Mouse (Mus musculus) left cerebral cortex, postnatal 36 days (tissue): Measurements from ENCODE around the gene Ntmt1. TPM values are rescaled to one million over a fixed set of nuclear protein-coding genes. Genes with fewer than 3 reads are reported as not detected.

ENCODE experiments used
- DNase-seq, 2 experiments: peaks; one replicate each; pipeline ENCODE4 v3.0.0; 2021 to 2022; ENCODE audit warnings: low spot score in 2 of 2, mixed read lengths in 1 of 2
- intact Hi-C: fragments of 180-260 bp; cut with DNase I; formaldehyde crosslinking; loops from one replicate; pipeline ENCODE4 v1.15.1; 2025
- total RNA-seq, 2 experiments: library from RNA; stranded (reverse); gene quantifications; 2 replicates each; pipeline ENCODE4 v1.2.3; 2021

Ntmt1 gene
- total RNA-seq: 10 to 100 TPM; 35.4 to 36.3 TPM

DNA sequence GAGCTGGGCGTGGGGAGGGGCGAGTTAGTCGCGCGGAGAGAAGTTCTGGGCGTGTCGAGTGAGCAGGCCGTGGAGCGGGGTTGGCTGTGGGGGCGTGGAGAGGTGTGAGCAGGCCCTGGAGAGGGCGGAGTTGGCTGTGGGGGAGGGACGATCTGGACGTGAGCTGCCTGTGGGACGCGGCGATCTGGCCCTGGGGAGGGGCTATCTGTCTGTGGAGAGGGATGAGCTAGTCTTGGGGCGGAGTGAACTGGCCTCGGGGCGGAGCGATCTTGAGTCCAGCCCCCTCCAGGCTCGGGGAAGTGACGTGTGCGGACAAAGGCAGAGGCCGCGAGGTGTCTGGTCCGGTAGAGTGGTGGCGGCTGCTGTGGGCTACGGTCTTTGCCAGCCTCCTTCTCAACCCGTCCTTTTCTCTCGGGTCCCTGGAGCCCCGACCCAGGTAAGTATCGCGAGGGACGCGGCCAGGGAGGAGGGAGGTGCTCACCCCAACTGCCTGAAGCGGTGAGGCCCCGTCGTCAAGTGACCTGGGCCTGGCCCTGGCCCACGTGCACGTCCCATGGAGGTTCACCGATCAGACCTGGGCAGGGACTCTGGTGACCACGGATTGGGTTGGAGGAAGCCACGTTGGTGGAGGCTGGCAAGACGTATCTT lies at the start of gene Ntmt1:
TSS of gene Ntmt1 (plus strand) at position 179 of the 648 bp plus-strand sequence.
- intact Hi-C loops: no loop called here
- peak; percentile 98 for DNase-seq

DNA sequence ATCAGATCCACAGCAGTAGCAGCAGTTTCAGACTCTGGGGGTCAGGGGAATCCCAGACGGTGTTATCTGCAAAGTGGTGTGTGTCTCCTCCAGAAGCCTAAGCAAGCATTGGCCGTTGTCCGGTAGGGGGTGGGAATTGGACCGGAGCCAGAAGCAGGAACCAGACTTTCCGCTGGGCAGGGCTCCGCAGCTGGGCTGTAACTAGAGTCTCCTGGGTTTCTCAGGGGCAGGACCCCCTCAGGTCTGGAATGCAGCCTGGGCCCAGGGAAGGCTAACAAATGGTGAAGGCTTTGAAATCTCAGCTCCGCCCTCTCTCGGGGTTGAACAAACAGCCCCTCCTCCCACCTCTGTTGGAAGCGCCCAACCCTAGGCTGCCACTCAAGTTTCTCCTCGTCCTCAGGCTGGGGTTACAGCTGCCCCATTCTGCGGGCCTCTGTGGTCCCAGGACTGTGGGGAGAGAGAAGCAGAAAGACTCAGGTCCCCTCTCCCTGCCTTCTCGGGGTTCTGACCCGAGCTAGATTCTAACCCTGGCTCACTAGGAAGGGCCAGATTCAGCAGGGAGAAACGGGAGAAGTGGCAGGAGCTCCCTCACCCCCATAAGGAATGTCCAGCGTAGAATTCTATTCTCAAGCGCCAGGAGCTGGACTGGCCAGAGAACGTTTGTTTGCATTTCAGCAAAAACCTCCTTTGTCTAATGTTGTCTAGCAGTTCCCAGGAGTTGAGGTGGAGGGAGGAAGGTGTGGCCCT lies 49.1 kb upstream of the Ntmt1 start:
- intact Hi-C loops: no loop called here
- peak; percentile 25 to 49 for DNase-seq

DNA sequence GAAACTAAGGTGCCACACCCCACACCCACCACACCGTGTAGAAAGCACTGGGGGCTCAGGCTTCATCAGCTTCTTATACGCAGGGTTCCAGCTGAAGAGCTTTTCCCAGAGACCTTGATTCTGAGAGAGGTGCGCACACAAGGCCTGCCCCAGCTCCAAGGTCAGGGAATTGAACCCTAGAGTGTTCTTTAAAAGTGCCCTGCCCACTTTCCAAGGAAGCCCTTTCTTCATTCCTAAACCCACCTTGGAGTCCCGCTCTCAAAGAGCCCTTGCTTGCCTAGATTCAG lies 48.6 kb upstream of the Ntmt1 start:
- intact Hi-C loops: no loop called here
- DNase-seq: no peak

DNA sequence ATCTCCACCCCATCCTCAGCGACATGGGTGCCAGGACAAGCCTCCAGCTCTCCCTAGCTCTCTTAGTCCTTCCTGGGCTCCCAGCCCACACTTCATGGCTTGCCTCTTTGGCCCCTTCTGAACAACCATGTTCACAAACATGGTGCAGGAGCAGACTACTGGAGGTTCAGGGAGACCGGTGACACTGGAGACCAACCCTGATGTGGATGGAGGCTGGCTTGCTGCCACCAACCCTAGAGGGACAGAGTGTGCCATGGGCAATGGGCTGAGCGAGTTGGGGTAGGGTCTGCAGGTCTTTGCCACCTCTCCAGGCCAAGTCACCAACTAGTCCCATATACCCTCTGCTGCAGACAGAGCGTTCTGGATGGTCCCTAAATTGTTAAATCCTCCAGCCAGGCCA lies 48.2 kb upstream of the Ntmt1 start:
- DNase-seq: no peak
- intact Hi-C loops: no loop called here

DNA sequence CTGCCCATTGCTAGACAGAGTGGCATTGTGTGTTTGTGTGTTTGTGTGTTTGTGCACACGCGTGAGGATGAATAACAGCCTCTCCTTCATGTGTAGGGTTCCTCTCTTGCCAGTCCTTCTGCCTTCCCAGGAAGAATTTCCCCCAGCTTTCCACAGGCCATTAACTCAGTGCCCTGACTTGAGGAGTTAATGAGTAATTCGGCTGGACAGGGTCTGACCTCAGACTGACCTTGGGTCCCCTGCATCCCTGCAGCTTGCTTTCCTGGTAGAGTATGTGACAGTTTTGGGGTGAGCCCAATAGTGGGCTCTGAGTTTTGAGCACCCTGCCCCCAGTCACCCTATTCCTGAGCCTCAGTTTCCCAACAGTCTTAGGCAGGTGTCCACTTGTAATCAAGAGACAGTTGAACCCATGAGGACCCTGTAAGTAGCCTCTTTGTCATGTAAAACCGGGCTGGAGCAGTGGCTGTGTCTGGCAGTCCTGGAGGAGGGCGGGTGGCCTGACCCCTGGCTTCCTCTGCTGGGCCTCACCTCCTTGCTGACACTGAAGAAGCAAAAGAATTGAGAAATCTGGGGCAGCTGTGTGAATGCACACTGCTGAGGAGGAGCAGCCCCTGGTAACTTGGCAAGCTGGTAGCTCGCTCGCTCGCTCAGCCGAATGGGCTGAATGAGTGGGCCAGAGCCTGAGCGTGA lies 47.6 kb upstream of the Ntmt1 start:
- intact Hi-C loops: no loop called here

DNA sequence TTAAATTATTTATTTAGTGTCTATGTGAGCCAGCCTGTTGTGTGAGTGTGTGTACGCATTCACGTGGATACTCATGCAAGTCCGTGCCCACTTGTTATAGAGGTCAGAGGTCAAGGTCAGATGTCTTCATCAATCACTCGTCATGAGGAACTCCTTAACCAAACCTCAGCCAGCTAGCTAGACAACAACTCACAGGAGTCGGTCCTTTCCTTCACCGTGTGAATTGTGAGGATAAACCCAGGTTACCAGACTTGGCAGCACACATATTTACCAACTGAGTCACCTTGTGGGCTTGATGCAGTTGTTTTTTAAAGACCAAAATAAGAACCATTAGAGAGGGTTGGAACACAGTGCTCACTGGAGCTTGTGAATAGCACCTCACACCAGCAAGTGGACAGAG lies 46.9 kb upstream of the Ntmt1 start:
- no peak for DNase-seq
- intact Hi-C loops: no loop called here

More for the DNA sequence above, 47.6 kb upstream of the Ntmt1 start:
- DNase-seq: no peak

DNA sequence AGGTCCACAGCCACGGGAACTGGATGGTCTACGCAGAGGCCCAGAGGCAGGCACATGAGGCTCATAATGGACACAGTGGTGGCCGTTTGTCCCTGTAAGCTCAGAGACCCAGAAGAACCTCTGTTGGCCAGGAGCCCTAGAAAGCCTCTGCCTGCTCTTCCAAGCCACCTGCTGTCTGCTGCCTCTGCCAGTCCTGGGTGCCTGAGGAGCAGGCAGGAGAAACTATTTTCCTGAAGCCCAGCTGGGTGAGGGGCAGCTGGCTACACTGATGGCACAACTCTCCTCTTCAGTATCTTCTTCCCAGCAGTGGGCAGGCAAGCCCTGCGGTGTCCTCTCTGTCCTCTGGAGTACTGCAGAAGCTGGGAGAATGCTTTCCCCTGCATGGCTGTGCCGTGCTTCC lies 41.2 kb upstream of the Ntmt1 start:
- DNase-seq: no peak
- intact Hi-C loops: no loop called here

DNA sequence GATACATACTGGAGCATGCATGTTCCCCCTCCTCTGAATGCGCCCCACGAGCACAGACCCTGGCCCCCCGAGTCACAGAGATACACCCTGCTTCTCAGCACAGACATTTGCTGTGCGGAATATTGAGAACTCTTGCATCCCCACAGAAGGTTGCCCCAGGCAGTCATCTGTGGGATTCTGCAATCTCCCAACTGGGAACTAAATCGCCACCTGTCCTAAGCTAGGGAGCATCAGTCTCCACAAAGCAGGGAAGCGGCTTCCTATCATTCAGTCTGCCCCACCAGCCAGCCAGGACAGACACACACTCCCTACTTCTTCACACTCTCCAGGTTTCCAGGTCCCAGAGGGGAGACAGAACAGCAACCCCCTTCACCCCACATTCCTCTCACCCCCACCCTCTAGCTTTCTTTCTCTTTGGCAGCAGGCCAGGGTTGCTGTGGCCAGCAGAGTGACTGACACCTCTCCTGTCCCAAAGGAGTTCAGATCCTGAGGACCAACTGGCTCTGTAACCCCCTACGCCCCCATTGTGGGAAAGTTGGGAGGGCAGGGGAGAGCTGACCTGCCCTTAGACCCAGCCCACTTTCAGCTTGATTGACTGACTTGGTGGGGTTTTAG lies 39.9 kb upstream of the Ntmt1 start:
- intact Hi-C loops: no loop called here
- no peak for DNase-seq

DNA sequence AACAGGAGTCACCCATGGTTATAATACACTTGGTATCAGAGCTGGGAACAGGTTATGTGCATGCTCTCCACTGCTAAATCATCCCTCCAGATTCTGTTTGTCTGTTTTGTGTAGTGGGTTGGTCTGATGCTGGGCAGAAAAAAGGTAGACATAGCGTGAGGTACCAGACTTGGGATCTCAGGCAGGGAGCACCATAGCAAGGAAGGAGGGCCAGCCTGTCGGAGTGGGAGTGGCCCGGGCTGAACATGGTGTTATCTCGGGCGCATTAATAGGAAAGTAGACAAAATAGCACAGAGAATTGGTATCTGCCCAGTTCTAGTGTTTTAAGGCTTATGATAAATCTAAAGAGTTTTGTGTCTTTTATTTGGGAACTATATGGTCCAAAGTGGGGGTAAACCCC lies 39.1 kb upstream of the Ntmt1 start:
- intact Hi-C loops: no loop called here
- no peak for DNase-seq

DNA sequence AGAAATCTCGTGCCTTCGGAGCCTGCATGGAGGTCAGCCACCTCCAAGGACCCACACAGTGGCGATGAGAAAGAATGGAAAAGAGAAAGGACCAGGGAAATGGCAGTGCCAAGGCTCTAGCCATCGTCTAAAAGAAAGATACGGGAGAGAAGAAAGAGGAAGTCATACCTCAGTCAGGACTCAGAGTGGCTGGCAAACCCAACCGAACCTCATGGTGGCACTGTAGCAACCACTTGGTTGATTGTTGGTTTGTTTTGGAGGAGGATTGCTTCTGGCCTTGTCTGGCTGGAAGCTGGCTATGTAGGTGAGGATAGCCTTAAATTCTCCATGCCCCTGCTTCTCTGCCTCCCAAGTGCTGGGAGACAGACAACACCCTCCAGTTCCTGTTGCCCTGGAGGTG lies 38.4 kb upstream of the Ntmt1 start:
- DNase-seq: no peak
- intact Hi-C loops: no loop called here

DNA sequence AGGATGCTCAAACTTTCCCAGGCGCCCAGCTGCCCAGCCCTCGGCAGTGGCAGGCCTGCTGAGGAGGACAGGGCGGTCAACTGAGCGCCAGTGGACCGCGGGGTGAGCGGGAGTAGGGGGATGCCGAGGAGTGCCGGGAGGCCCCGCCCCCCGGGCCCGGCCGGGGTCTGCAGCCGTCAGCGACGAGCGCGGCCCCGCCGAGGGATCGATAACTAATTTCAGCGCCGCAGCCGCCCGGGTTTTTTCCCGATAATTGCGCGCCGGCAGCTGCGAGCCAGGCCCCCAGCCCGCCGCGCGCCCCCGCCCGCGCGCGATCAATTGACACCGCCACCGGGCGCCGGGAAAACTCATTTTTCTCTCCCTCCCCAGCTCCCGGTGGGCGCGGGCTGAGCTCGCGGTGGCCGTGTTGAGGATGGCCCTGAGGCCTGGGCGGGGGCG lies 36.2 kb upstream of the Ntmt1 start:
- intact Hi-C loops: loop anchor here (5.0 kb wide), 2 partner anchors 49 to 64 kb away; no protein-coding TSS in a partner anchor
- no peak for DNase-seq

DNA sequence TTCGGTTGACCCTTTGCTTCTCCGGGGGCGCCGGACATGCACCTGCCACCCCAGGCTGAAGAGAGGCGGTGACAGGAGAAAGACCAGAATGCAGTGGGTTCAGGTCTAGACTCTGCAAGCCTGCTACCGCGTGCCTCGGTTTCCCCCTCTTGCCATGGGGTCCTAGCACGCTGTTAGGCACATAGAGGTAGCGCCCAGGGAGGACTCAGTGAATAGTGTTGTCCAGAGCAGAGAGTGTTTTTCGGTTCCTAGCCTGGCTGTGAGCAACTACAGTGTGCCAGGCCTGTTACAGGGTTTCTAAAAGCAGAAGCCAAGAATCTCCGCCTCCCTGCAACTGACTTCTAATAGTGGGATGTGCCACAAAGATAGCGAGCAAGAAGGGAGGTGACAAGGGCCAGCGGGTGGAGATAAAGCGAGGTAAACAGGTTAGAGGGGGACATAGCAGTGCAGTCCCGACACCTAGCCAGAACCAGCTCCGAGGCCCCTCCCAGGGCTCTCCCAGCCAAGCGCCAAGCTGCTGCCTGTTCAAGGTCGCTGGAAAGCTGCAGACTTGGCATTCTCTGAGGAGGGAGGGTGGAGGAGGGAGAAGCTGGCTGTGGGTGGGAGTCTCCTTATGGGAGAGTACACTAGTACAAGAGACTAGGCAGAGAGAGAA lies 35.7 kb upstream of the Ntmt1 start:
- DNase-seq: peak; percentile 80 to 84
- intact Hi-C loops: loop anchor here (5.0 kb wide), 2 partner anchors 50 to 65 kb away; no protein-coding TSS in a partner anchor

DNA sequence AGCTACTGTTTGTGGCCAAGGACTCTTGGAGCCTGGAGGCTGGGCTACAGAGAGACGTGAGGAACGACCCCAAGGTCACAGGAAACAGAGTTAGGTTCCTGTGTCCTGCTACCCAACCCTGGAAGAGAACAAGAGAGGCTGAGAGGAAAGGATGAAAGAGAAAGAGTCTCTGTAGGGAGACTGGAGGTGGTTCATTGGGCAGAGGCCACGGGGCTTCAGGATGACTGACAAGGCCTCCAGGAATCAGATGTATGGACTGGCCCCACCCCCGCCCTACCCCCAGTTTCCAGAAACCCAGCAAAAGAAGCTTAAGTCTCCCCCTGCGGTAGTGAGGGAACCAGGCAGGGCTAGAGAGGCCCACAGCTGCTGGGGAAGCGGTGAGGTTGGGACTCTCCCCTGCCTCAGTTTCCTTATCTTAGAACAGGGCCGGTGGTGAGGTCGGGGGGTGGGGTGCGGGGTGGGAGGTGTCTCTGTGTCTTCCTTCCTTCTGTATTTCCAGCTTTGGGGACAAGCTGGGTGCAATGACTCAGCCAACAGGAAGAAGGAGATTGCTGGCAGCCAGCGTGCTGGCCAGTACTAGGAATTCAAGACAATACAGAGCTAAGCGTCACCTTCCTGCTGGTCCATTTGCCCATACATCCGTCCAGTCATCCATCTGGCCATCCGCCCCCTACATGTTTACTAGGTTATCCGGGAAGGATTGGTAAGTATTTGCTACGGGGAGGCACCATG lies 34.9 kb upstream of the Ntmt1 start:
- intact Hi-C loops: loop anchor here (5.0 kb wide), 2 partner anchors 50 to 65 kb away; no protein-coding TSS in a partner anchor
- no peak for DNase-seq

DNA sequence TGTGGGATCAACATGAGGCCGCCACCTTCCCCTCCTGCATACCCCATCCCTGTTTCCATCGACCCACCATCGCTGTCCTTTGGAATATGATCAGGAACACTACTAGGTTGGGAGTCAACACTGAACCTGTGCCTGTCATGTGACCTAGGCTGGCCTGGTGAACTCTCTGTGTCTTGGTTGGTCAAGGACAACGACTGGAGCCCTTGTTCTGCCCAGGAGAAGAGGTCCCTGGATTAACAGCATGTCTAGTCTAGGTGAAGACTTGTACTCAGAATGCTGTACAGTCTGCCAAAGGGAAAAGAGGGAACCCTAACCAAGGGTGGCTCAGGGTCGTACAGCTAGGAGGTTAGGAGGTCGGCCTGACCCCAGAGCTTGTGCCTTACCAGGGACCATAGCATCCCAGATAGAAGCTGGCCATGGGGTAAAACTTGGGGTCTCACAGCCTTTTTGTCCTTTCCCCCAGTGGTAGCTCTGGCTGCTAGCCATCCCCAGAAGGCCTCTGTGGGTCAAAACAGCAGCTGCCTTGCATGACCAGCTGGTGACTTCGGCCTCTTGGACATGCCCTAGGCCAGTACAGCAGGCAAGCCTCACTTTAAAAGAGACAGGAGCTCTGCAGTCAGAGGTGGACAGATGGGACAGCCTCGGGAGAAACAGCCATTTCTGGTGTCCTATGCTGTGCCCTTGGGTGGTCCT lies 34.2 kb upstream of the Ntmt1 start:
- no peak for DNase-seq
- intact Hi-C loops: loop anchor here (5.0 kb wide), 2 partner anchors 51 to 66 kb away; no protein-coding TSS in a partner anchor

DNA sequence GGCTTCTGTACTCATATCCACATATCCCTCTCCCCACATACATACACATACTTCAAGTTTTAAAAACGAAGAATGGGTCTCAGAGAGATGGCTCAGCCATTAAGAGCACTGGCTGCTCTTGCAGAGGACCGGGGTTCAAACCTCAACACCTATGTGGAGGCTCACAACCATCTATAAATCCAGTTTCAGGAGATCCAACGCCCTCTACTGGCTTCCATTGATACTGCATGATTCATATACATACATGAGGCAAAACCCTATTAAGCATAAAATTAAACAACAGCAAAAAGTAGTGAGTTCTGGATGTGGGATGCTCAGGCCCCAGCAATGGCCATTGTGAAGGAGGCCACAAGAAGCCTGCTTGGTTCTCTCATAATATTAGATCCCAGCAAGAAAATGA lies 31.7 kb upstream of the Ntmt1 start:
- intact Hi-C loops: no loop called here
- DNase-seq: no peak

DNA sequence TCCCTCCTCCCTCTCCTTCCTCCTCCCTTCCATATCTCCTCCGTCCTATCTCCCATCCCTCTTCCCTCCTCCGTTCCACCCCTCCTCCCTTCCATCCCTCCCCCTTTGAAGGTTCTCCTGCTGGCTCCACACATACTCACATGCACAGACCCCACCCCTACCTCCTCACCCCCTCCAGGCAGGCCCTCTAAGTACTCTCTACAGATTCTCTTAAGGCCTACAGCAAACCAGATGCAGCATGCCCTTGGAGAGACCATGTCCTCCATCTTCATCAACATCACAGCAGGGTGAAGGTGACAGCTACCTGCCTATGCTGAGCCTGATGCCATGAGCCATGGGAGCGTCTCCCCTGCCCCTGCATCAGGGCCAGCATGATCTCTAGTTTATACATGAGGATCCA lies 30.4 kb upstream of the Ntmt1 start:
- no peak for DNase-seq
- intact Hi-C loops: no loop called here

DNA sequence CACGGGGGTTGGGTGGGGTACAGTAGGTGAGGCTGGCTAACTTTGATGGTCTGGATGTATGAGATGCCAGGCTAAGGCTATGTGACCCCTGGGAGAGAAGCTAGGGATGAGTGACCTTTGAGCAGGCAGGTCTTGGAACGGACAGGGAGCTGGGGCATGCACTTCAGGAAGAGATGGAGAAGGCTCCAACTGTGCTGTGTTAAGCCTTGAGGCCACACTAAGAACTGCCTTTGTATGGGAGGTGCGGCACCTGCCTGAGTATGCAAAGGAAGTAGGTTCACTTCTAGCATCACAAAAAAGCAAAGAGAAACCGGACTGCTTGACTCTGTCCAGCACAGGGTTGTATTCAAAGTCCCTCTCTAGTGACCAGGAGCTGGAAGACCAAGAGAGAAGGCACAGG lies 29.4 kb upstream of the Ntmt1 start:
- intact Hi-C loops: no loop called here
- no peak for DNase-seq

DNA sequence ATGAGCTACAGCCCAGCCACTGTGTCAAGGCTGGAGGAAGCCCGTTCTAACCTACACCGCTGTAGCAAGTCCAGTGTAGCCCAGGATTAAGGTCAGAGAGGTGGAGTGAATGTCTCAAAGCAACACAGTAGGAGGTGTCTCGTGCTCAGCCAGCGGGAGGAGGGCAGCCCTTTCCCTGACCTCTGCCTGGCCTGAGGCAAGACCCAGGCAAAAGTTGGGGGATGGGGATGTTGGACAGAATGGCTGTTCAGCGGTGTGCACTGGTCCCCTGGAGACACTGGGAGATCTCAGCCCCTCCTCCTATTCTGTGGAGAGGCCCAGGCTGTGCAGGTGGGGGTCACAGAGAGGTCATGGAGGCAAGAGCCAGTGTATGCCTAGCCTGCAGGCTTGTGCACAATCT lies 28.4 kb upstream of the Ntmt1 start:
- no peak for DNase-seq
- intact Hi-C loops: no loop called here
